Mouse (Mus musculus): ENCODE results near the gene 2310011J03Rik.

Gene 2310011J03Rik

DNA sequence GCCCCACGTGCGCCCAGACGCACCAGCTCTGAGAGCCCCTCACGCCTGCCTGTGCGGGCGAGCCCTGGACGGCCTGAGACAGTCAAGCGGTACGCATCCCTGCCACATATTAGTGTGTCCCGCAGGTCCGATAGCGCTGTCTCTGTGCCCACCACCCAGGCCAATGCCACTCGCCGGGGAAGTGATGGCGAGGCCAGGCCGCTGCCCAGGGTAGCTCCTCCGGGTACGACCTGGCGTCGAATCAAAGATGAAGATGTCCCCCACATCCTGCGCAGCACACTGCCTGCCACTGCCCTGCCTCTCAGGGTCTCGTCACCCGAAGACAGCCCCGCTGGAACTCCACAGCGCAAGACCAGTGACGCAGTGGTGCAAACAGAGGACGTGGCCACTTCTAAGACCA, 5.0 kb downstream of the 2310011J03Rik start:
- no peak for DNase-seq (ENCODE audit: low spot score)

DNA sequence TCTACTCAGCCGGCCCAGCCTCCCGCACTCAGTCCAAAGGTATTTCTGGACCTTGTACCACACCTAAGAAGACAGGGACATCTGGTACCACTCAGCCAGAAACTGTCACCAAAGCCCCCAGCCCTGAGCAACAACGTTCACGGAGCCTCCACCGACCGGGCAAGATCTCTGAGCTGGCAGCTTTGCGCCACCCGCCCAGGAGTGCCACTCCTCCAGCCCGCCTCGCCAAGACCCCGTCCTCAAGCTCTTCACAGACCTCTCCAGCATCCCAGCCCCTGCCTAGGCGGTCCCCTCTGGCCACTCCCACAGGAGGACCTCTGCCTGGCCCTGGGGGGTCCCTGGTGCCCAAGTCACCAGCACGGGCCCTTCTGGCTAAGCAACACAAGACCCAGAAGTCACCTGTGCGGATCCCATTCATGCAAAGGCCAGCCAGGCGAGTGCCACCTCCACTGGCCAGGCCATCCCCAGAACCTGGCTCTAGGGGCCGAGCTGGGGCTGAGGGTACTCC, 5.8 kb downstream of the 2310011J03Rik start:
- no peak for DNase-seq (ENCODE audit: low spot score)

DNA sequence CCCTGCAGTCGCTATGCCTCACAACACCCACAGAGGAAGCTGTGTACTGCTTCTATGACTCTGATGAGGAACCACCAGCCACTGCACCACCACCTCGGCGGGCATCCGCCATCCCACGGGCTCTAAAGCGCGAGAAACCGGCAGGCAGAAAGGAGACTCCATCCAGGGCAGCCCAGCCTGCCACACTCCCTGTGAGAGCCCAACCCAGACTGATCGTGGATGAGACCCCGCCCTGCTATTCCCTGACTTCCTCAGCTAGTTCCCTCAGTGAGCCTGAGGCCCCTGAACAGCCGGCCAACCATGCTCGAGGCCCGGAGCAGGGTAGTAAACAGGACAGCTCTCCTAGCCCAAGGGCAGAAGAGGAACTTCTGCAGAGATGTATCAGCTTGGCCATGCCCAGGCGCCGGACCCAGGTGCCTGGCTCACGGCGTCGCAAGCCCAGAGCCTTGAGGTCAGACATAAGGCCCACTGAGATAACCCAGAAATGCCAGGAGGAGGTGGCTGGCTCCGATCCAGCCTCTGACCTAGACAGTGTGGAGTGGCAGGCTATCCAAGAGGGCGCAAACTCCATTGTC, 6.6 kb downstream of the 2310011J03Rik start:
- DNase-seq (ENCODE audit: low spot score), result no peak

DNA sequence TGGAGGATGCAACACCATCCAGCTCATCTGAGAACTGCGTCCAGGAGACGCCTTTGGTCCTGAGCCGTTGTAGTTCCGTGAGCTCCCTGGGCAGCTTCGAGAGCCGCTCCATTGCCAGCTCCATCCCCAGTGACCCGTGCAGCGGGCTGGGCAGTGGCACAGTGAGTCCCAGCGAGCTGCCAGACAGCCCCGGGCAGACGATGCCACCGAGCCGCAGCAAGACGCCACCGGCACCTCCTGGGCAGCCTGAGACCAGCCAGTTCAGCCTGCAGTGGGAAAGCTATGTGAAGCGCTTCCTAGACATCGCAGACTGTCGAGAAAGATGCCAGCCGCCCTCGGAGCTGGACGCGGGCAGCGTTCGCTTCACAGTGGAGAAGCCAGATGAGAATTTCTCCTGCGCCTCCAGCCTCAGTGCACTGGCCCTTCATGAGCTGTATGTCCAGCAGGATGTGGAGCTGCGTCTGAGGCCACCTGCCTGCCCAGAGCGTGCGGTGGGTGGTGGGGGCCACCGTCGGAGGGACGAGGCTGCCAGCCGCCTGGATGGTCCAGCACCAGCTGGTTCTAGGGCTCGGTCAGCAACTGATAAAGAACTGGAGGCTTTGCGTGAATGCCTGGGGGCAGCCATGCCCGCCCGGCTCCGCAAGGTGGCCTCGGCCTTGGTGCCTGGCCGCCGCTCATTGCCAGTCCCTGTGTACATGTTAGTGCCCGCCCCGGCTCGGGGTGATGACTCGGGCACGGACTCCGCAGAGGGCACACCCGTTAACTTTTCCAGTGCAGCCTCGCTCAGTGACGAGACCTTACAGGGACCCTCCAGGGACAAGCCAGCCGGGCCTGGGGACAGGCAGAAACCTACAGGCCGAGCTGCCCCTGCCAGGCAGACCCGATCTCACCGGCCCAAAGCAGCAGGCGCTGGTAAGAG, 7.5 kb downstream of the 2310011J03Rik start:
- no peak for DNase-seq (ENCODE audit: low spot score)

DNA sequence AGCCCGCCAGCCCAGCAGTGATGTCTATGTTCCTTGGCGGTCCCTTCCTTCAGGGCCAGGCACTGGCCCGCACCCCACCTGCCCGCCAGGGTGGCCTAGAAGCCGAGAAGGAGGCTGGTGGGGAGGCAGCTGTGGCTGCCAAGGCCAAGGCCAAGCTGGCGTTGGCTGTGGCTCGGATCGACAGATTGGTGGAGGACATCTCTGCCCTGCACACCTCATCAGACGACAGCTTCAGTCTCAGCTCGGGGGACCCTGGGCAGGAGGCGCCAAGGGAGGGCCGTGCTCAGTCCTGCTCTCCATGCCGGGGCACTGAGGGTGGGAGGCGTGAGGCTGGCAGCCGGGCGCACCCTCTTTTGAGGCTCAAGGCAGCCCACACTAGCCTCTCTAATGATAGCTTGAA, 8.8 kb downstream of the 2310011J03Rik start:
- no peak for DNase-seq (ENCODE audit: low spot score)

DNA sequence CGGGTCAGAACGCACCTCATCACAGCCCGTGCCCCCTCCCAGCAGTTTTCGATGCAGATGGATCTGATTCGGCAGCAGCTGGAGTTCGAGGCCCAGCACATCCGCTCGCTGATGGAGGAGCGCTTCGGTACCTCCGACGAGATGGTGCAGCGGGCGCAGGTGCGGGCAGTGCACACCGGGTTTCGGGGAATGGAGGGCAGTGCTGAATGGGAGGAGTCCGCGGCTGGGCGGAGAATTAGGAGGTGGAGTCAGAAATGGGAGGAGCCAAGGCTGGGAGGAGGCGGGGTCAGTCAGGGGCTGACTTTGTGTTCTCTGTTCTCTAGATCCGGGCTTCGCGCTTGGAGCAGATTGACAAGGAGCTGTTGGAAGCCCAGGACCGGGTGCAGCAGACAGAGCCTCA, 15.5 kb downstream of the 2310011J03Rik start:
- DNase-seq (ENCODE audit: low spot score), result no peak

DNA sequence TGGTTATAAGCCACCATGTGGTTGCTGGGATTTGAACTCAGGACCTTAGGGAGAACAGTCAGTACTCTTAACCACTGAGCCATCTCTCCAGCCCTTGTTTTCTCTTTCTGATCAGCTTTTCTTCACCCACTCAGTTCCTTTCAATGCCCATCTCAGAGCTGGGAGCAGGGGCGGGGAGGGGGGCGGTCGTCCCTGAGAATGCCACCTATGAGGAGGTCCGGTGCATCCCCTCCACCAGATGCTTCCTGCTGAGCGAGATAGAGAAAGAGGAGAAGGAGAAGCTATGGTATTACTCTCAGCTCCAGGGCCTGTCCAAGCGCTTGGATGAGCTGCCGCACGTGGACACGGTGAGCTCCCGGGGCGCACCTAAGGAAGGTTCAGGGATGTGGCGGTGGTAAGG, 15.9 kb downstream of the 2310011J03Rik start:
- DNase-seq (ENCODE audit: low spot score), result no peak

DNA sequence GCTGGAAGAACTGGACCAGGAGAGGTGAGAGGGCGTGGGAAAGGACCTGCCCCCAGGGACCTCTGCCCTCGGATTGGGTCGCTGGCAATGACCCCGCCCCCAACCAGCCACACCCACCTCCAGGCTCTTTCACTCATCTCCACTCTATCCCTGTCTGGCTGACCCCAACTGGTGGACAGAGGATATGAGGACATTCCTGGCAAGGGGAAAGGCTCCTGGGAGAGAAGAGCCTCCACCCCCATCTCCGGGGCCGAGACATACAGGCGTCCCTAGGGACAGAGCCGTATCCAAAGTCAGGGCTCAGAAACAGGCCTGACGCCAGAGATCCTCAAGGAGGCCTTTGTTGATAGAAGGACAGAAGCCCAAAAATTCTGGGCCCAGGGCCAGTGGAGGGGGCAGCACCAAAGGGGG, 17.9 kb downstream of the 2310011J03Rik start:
- DNase-seq (ENCODE audit: low spot score), result peak; percentile 74

DNA sequence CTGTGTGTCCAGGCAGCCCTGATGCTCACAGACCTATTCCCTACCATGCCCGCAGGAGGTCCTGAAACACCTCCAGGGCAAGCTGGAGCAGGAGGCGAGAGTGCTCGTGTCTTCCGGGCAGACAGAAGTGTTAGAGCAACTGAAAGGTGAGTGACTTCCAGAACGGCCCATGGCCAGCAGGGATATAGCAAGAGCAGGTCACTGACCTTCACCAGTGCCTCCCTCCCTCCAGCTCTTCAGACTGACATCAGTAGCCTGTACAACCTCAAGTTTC, 18.3 kb downstream of the 2310011J03Rik start:
- DNase-seq (ENCODE audit: low spot score), result no peak

DNA sequence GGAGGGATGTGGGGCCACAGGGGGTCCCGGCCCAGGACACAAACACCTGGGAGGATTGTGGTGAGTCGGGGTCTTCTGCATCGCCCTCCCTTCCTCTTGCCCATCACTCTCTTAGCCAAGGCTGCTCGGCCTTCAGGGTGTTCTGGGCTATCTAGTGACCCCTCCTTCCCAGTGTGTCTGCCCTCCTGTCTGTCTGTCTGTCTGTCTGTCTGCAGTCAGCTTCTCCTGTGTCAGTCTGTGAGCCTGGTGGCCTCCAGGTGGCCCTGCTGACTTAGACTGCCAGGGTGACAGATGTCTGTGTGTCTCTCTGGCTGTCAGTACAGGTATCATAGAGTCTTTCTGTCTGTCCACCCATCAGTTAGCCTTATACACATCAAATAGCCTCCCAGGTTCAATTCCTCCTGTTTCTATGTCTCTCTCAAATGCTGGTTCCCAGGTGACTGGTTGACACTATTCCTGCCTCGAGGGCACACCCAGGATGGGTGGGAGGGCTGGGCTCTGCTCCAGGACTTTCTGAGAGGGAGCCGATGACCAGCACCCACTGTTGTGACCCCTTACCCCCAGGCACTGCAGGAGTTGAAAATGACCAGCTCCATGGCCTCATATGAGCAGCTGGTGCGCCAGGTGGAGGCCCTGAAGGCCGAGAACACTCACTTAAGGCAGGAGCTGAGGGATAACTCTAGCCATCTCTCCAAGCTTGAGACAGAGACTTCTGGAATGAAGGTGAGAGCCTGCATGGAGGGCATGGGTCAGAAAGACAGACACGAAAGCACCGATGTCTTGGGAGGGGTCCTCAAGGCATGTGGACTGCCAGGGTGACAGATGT, 18.9 kb downstream of the 2310011J03Rik start:
- no peak for DNase-seq (ENCODE audit: low spot score)

DNA sequence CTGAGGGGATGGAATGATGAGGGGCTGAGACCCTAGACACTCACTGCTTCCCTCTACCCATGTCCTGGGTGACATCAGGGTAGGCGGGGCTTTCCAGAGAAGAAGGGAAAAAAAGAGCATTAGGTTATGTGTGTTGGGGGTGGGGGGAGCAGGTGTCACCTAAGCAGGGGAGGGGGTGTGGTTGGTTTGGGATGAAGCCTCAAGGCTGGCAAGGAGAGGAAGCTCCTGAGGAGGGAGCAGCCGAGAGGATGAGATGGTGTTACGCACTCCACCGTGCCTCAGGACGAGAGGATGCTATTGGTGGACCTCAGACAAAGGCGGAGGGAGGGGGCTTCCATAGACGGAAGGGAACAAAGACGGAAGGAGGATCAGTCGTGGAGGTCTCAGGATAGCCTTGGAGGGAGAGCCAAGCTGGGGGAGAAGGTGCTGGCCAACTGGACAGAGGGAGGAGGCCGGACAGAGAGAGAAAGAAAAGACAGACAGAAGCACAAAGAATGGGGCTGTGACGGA, 19.6 kb downstream of the 2310011J03Rik start:
- DNase-seq (ENCODE audit: low spot score), result peak; percentile 65

DNA sequence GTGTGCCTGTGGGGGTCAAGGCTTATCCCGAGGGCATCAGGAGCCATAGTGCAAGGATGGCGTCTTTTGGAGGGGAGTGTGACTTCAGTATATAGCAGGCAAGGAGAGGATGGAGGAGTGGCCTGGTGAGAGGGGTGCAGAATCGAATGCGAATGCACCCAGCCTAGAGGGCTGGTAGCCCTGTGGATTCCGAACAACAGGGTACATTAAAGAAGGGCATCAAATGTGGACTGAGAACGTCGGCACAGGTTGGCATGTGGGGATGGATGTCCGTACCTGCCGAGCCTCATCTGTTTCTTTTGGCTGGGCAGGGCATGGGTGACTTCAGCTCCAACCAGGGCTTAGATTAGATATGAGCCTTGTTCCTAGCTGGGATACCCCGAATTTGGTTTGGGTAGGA, 20.5 kb downstream of the 2310011J03Rik start:
- no peak for DNase-seq (ENCODE audit: low spot score)

DNA sequence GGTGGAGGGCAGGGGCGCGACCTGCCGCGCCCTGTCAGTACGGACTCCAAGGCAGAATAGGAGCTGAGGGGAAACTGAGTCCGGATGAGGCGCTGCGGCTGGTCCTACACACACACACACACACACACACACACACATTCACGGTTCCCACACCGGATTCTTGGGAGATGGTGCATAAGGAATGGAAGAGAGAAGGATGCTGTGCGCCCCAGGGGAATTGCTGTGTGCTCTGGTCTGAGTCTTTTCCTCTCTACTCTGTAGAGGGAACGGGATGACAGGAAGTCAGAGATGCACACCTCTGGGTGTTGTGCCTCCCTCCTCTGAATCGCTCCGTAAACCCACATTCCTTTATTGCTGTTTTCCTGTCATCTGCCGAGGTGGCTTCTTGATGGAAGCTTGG, 21.0 kb downstream of the 2310011J03Rik start:
- DNase-seq (ENCODE audit: low spot score), result peak; percentile 46

DNA sequence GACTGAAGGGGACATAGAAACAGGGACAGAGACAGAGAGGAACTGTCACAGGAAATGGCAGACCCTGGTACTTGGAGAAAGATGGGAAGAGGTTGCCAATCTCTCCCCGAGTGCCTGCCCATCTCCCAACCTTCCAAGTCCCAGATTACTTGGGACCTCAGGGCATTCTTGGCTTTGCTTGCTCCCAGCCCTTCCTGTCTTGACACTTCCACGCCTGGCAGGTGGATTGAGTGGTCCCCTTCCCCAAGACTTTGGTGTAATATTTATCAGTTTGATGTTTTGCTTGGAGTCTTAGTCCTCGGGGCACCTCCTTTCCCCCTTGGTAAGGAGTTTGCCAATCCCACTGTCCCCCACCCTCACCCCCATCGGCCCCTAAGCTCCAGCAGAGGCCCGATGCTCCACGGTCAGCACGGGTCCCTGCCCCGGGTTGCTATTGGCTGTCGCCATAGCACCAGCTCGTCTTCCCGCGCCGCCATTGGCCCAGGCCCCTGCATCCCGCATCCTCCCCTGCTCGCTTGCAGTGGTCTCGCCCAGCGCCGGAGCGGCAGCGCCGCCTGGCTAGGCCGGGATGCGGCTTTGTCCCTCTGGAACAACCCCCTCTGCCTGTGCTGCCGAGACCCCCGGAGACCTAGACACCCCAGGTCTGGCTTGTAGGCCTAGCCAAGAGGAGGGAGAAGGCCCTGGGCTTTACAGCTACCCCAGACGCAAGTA, 21.6 kb downstream of the 2310011J03Rik start:
- DNase-seq (ENCODE audit: low spot score), result peak; percentile 89

DNA sequence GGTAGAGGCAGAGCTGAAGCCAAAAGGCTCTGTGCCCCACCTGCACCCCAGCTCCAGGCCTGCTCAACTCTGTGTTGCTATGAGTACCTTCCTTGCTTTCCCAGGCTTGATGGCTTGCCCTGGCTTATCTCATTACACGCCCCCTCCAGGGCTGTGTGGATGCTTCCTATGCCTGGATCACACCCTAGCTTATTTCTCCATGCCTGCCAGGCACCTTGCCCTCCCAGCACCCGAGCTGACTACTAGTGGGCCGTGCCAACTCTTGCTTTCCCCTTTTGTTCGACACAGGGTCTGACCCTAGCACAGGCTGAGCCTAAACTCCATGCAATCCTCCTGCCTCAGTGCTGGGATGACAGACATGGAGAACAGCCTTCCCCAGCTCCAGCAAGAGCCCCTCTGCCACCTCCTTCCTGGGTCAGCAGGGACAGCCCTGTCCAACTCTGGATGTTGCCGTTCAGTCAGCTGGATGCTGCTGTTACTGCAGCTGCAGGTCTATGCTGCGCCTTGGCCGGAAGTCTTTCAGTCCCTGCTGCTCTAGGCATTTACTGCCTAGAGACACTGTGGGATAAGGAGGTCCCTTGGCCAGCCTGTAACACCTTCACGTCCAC, 22.7 kb downstream of the 2310011J03Rik start:
- no peak for DNase-seq (ENCODE audit: low spot score)

DNA sequence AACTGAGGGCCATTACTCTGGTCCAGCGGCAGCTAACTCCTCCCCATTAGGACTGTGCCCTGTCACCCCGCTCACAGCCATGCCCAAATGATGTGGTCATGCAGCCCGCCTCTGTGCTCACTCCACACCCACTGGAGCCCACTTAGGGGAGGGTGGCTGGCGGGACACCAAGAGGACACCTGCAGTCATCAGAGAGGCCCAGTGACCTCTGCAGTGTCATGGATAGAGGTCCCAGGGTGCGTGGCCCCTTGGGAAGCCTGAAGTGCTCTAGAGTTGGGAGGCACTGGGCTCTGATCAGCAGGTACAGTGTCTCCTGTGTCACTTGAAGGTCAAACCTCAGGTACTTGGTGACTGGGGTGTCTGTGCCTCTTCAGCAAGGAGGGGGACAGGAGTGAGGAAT, 23.5 kb downstream of the 2310011J03Rik start:
- no peak for DNase-seq (ENCODE audit: low spot score)

DNA sequence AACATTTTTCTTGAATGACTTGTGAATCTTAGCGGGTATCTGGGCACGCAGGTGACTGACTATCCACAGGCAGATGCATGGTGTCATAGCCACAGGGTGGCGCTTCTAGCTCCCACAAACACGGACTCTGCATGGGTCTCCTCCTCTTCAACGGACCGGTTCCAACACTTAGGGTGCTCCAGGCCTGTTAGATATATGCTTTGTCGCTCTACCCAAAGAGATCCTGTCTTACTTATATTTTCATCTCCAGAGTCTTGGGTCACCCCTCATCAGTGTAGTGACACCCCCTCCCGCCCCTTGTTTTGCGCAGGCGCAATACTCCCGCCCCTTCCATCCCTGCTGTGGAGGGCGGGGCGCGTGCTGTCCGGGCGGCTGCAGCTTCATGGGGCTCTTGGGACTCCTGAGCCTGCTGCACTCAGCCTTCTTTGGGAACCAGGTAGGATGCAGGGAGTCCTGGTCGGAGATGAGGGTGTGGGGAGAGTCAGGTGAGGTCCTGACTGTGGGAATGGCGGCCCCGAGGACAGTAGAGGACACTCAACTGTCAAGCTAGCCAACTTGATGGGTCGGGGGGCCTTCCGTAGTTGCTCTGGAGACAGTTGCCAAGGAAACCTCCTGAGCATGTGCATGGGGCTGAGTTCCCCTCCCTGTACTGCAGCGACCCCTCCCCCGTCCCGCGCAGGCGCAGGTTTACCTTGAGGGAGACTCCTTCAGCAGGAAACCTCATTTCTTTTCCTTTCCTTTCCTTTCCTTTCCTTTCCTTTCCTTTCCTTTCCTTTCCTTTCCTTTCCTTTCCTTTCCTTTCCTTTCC, 24.5 kb downstream of the 2310011J03Rik start, which contains the start of gene Apc2:
Gene Apc2 (plus strand): TSS at position 360 of the 808 bp plus-strand sequence.
- peak; percentile 85 for DNase-seq (ENCODE audit: low spot score)

DNA sequence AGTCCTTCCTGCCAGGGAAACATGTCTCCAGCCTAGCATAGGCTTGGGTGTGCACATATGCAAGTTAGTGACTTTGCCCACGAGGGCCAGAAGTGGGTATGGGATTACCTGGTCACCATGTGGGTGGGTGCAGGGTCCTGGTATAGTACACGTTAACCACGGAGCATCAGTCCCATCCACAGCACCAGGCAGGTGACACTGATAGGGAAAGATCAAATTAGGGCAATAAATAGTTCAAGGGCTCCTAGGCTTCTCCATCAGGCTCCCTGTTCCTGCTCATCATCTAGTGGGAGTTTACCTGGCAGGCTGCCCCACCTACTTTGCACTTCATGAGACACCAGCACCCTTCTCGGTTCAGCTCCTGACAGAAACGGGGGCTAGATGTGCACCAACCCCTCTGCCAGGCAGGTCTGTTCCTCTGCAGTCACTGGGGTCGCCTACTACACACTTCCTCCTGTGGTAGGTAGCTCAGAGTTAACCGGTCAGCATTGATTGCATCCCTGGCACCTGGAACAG, 25.5 kb downstream of the 2310011J03Rik start:
- no peak for DNase-seq (ENCODE audit: low spot score)

DNA sequence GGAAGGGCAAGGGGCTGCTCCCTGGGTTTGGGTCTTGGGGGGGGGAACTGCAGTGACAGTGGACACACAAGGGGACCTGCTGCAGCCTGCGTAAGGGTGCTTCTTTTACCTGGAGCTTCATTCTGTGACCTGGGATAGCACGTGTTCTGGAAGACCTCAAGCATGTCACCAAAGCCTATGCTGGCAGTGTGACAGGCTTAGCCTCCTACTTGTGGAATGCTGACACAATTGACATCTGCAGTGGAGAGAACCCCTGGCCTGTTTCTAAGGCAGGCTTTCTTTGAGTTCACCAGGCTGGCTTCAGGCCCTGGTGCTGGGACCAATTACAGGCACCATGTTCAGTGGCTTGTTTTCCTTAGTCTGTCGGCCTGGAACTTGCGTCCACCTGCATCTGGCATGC, 26.0 kb downstream of the 2310011J03Rik start:
- no peak for DNase-seq (ENCODE audit: low spot score)

DNA sequence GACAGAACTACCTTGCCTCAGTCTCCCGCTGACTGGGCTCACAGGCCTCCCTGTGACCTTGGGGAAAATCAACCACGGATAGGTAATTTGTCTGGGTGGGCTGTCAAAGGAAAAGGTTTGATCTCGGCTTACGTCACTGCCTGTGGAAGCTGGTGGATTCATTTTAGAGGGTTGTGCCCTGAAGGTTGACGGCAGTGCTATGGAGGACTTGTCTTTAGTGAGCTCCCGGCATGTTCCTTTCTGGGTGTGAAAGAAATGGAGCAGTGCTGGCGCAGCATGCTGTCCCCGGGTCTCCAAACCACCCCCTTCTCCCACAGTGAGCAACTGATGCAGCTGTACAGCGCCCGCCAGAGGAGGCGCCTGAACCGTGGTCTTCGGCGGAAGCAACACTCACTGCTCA, 27.0 kb downstream of the 2310011J03Rik start:
- DNase-seq (ENCODE audit: low spot score), result no peak

Measured in embryo, embryonic 10.5 days (tissue).